Mouse (Mus musculus) stomach, postnatal 0 days (tissue): ENCODE results near the gene Hoga1.

ENCODE experiments used
- CTCF ChIP-seq: IDR thresholded peaks from 2 replicates; pipeline ENCODE4 v1.5.1; 2016; ENCODE audit warnings: antibody characterized with exemption, low read depth, mild to moderate bottlenecking, moderate library complexity
- EP300 ChIP-seq: optimal IDR thresholded peaks from 2 replicates; pipeline ENCODE3; 2016; ENCODE audit warnings: antibody characterized with exemption

DNA sequence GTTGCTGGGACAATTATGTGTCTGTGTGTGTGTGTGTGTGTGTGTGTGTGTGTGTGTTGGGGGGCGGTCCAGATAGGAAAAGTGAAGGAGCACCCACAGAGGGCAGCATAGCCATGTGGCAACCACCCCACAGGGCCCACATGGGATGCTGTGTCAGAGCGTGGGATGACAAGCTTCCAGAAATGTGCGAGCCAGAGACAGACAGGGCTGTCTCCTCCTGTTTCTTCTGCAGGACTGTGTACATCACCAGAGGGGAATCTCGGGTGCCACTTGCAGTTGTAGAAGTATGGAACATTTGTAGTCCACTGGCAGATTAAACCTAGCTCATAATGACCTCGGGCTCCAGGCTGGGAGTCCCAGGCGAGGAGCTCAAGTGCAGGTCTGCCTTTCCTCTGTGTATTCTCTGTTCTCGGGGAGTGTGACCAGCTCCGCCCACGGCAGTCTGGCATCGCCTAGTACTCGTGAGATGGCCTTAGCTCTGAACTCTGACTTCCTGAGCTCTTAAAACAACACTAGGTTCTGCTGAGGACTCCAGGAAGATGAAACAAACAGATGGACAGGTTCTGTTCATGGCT is 10.4 kb upstream of the Hoga1 start:
- TF ChIP-seq EP300 (no peak), CTCF (no peak)
